Mouse (Mus musculus) lung, postnatal 0 days (tissue): ENCODE data around the gene Elfn2.

ENCODE experiments used
- CTCF ChIP-seq: IDR thresholded peaks from 2 replicates; pipeline ENCODE4 v1.5.1; 2016; ENCODE audit warnings: antibody characterized with exemption, mild to moderate bottlenecking
- EP300 ChIP-seq: IDR thresholded peaks from 2 replicates; pipeline ENCODE4 v1.6.1; 2016; ENCODE audit warnings: antibody characterized with exemption, mild to moderate bottlenecking, control low read depth

- TF ChIP-seq CTCF (no peak), EP300 (no peak)
These were observed 54.3 kb downstream of the Elfn2 start for GRCm38 (mm10) chr15:78664268-78664667.
